Mouse (Mus musculus) liver, embryonic 12.5 days (tissue): Measurements from ENCODE around the gene Tescl. TPM values are rescaled to one million over a fixed set of nuclear protein-coding genes. Genes with fewer than 3 reads are reported as not detected.

Experiments
- ATAC-seq: fragments of 200-750 bp; cut with Nextera tagmentation; 2 replicates; pipeline ENCODE4 v1.8.0; 2017; ENCODE audit warnings: moderate number of reproducible peaks, mild to moderate bottlenecking, moderate library complexity
- H3K27ac ChIP-seq: fragments of 300-500 bp; sonication (generic); 2 replicates; pipeline ENCODE4 v1.5.1; 2016; ENCODE audit warnings: mild to moderate bottlenecking
- H3K27me3 ChIP-seq: fragments of 300-500 bp; sonication (generic); replicated peaks from 2 replicates; pipeline ENCODE4 v1.6.1; 2016; ENCODE audit warnings: mild to moderate bottlenecking, moderate library complexity
- H3K36me3 ChIP-seq: fragments of 300-500 bp; sonication (generic); 2 replicates; pipeline ENCODE4 v1.6.1; 2016; ENCODE audit warnings: mild to moderate bottlenecking, moderate library complexity
- H3K4me1 ChIP-seq: fragments of 300-500 bp; sonication (generic); 2 replicates; pipeline ENCODE4 v1.6.1; 2016
- H3K4me2 ChIP-seq: fragments of 300-500 bp; sonication (generic); 2 replicates; pipeline ENCODE4 v1.6.1; 2016; ENCODE audit warnings: mild to moderate bottlenecking, moderate library complexity
- H3K4me3 ChIP-seq: fragments of 300-500 bp; sonication (generic); 2 replicates; pipeline ENCODE4 v1.5.1; 2016; ENCODE audit warnings: mild to moderate bottlenecking, moderate library complexity
- H3K9ac ChIP-seq: fragments of 300-500 bp; sonication (generic); 2 replicates; pipeline ENCODE4 v1.6.1; 2016; ENCODE audit warnings: mild to moderate bottlenecking, moderate library complexity
- H3K9me3 ChIP-seq: fragments of 300-500 bp; sonication (generic); replicated peaks from 2 replicates; pipeline ENCODE4 v1.6.1; 2016; ENCODE audit warnings: mild to moderate bottlenecking, moderate library complexity
- WGBS: fragments of 180-500 bp; shearing (Covaris S2); methylation state at CpG from one replicate; pipeline ENCODE4 v1.1.7; 2016; ENCODE audit not compliant: insufficient replicate concordance; 5-methylcytosine and 5-hydroxymethylcytosine counted together
- polyA plus RNA-seq: library from polyadenylated mRNA; unstranded; fragments of >200 nt; fragmentation: Nextera tagmentation; extraction: Ambion mirVana; gene quantifications from 2 replicates; pipeline ENCODE4 v1.2.1, GENCODE M21; 2016

Gene Tescl
- polyA plus RNA-seq, 1 experiment from 2014 or later: not detected

- Histone ChIP-seq H3K4me1 (peaks cover 37% of the 10 kb centered on the region), H3K36me3 (peaks cover 54% of the 10 kb centered on the region), H3K9me3 (no peaks in the 10 kb centered on the region), H3K27ac (no peak overlapping the region), H3K27me3 (no peaks in the 10 kb centered on the region), H3K4me3 (no peak overlapping the region), H3K4me2 (no peak overlapping the region), H3K9ac (no peak overlapping the region)
- 83% methylated on average over 15 of the region's 15 CpGs for WGBS
- ATAC-seq: no peak
Measured at GRCm38 (mm10) chr7:24297361-24298095, 36.2 kb downstream of the Tescl start.

GRCm38 (mm10) chr7:24296386-24296785 is 37.4 kb downstream of the Tescl start:
- no peak overlapping the region for H3K4me3 ChIP-seq
- peaks cover 37% of the 10 kb centered on the region for H3K4me1 ChIP-seq
- H3K4me2 ChIP-seq: no peak overlapping the region
- H3K9ac ChIP-seq: no peak overlapping the region
- no peak overlapping the region for H3K27ac ChIP-seq
- WGBS: 80% methylated on average over 7 of the region's 7 CpGs
- no peaks in the 10 kb centered on the region for H3K9me3 ChIP-seq
- peaks cover 57% of the 10 kb centered on the region for H3K36me3 ChIP-seq
- no peaks in the 10 kb centered on the region for H3K27me3 ChIP-seq
- no peak for ATAC-seq

- no peak for ATAC-seq
- no peaks in the 10 kb centered on the region for H3K27me3 ChIP-seq
- peaks cover 67% of the 10 kb centered on the region for H3K36me3 ChIP-seq
- 87% methylated on average over 7 of the region's 7 CpGs for WGBS
- no peak overlapping the region for H3K4me2 ChIP-seq
- peaks cover 29% of the 10 kb centered on the region for H3K4me1 ChIP-seq
- no peak overlapping the region for H3K4me3 ChIP-seq
- no peak overlapping the region for H3K9ac ChIP-seq
- H3K27ac ChIP-seq: no peak overlapping the region
- no peaks in the 10 kb centered on the region for H3K9me3 ChIP-seq
Measured at GRCm38 (mm10) chr7:24295376-24295775, 38.4 kb downstream of the Tescl start.

- Histone ChIP-seq H3K9me3 (no peaks in the 10 kb centered on the region), H3K27me3 (no peaks in the 10 kb centered on the region), H3K36me3 (peaks cover 73% of the 10 kb centered on the region), H3K27ac (no peak overlapping the region), H3K4me1 (peaks cover 24% of the 10 kb centered on the region), H3K4me2 (no peak overlapping the region), H3K4me3 (no peak overlapping the region), H3K9ac (no peak overlapping the region)
- no peak for ATAC-seq
- WGBS: 88% methylated on average over 4 of the region's 4 CpGs
Measured at GRCm38 (mm10) chr7:24294763-24295162, 39.0 kb downstream of the Tescl start.

GRCm38 (mm10) chr7:24293061-24293851 is 40.5 kb downstream of the Tescl start:
- Histone ChIP-seq H3K4me1 (peaks cover 15% of the 10 kb centered on the region), H3K4me3 (no peak overlapping the region), H3K36me3 (peaks cover 76% of the 10 kb centered on the region), H3K9ac (peak overlapping the region; percentile 27; the same call in 1 of the 2 replicates), H3K27me3 (no peaks in the 10 kb centered on the region), H3K4me2 (peak overlapping the region; percentile 13; the same call in 1 of the 2 replicates), H3K9me3 (no peaks in the 10 kb centered on the region), H3K27ac (no peak overlapping the region)
- peak; percentile 71 for ATAC-seq
- WGBS: 74% methylated on average over 12 of the region's 12 CpGs

GRCm38 (mm10) chr7:24291387-24292090 is 42.2 kb downstream of the Tescl start:
- H3K4me3 ChIP-seq: no peak overlapping the region
- no peak overlapping the region for H3K9ac ChIP-seq
- no peak for ATAC-seq
- no peaks in the 10 kb centered on the region for H3K27me3 ChIP-seq
- 81% methylated on average over 27 of the region's 27 CpGs for WGBS
- no peak overlapping the region for H3K4me2 ChIP-seq
- peaks cover 69% of the 10 kb centered on the region for H3K36me3 ChIP-seq
- H3K4me1 ChIP-seq: peaks cover 12% of the 10 kb centered on the region
- no peak overlapping the region for H3K27ac ChIP-seq
- no peaks in the 10 kb centered on the region for H3K9me3 ChIP-seq

- Histone ChIP-seq H3K9me3 (no peaks in the 10 kb centered on the region), H3K4me3 (no peak overlapping the region), H3K36me3 (peaks cover 56% of the 10 kb centered on the region), H3K27me3 (no peaks in the 10 kb centered on the region), H3K4me1 (peaks cover 12% of the 10 kb centered on the region), H3K4me2 (no peak overlapping the region), H3K9ac (no peak overlapping the region), H3K27ac (no peak overlapping the region)
- WGBS: 82% methylated on average over 4 of the region's 4 CpGs
- no peak for ATAC-seq
Measured at GRCm38 (mm10) chr7:24290106-24290693, 43.5 kb downstream of the Tescl start.

GRCm38 (mm10) chr7:24288512-24288911 is 45.2 kb downstream of the Tescl start:
- Histone ChIP-seq H3K4me3 (no peak overlapping the region), H3K27me3 (no peaks in the 10 kb centered on the region), H3K27ac (no peak overlapping the region), H3K9me3 (no peaks in the 10 kb centered on the region), H3K4me1 (peaks cover 5% of the 10 kb centered on the region), H3K36me3 (peaks cover 40% of the 10 kb centered on the region), H3K9ac (no peak overlapping the region), H3K4me2 (no peak overlapping the region)
- WGBS: 75% methylated on average over 6 of the region's 6 CpGs
- ATAC-seq: no peak

GRCm38 (mm10) chr7:24287670-24288069 is 46.1 kb downstream of the Tescl start:
- Histone ChIP-seq H3K4me1 (no peaks in the 10 kb centered on the region), H3K27me3 (0 out of 2 replicates have a peak, but pooled peaks cover 3% of the 10 kb centered on the region), H3K4me3 (no peak overlapping the region), H3K36me3 (peaks cover 32% of the 10 kb centered on the region), H3K9ac (no peak overlapping the region), H3K4me2 (no peak overlapping the region), H3K27ac (no peak overlapping the region), H3K9me3 (no peaks in the 10 kb centered on the region)
- ATAC-seq: no peak
- 70% methylated on average over 5 of the region's 5 CpGs for WGBS

GRCm38 (mm10) chr7:24286916-24287315 is 46.8 kb downstream of the Tescl start:
- Histone ChIP-seq H3K9me3 (no peaks in the 10 kb centered on the region), H3K4me2 (no peak overlapping the region), H3K27me3 (0 out of 2 replicates have a peak, but pooled peaks cover 3% of the 10 kb centered on the region), H3K27ac (no peak overlapping the region), H3K4me3 (no peak overlapping the region), H3K36me3 (peaks cover 24% of the 10 kb centered on the region), H3K4me1 (no peaks in the 10 kb centered on the region), H3K9ac (no peak overlapping the region)
- ATAC-seq: no peak
- 52% methylated on average over 4 of the region's 4 CpGs for WGBS

GRCm38 (mm10) chr7:24286090-24286489 is 47.6 kb downstream of the Tescl start:
- no peak overlapping the region for H3K9ac ChIP-seq
- WGBS: 37% methylated on average over 4 of the region's 4 CpGs
- H3K27ac ChIP-seq: no peak overlapping the region
- ATAC-seq: no peak
- H3K4me1 ChIP-seq: no peaks in the 10 kb centered on the region
- H3K9me3 ChIP-seq: no peaks in the 10 kb centered on the region
- H3K4me3 ChIP-seq: no peak overlapping the region
- no peak overlapping the region for H3K4me2 ChIP-seq
- 0 out of 2 replicates have a peak, but pooled peaks cover 3% of the 10 kb centered on the region for H3K27me3 ChIP-seq
- H3K36me3 ChIP-seq: peaks cover 16% of the 10 kb centered on the region
